Mouse (Mus musculus): ENCODE data around the gene Selp. TPM values are rescaled to one million over a fixed set of nuclear protein-coding genes. Genes with fewer than 3 reads are reported as not detected.

Selp gene
- polyA plus RNA-seq, 1 experiment from 2014 or later = 0.62 TPM

GRCm38 (mm10) chr1:164184871-164185223, 69.8 kb downstream of the Selp start:
- no peaks in the 10 kb centered on the region for H3K4me1 ChIP-seq (replicated peaks; ENCODE audit: control insufficient read depth, insufficient read depth)
- no peak overlapping the region for H3K4me2 ChIP-seq (replicated peaks; ENCODE audit: low read depth)
- DNase-seq (ENCODE audit: low spot score) (no peak), ATAC-seq (ENCODE audit: low FRiP score, low TSS enrichment) (no peak)
- H3K36me3 ChIP-seq (ENCODE audit: control insufficient read depth, insufficient read depth, low read length) = no peaks in the 10 kb centered on the region
- H3K27me3 ChIP-seq (ENCODE audit: control insufficient read depth, insufficient read depth, low read length) = no peaks in the 10 kb centered on the region
- no peak overlapping the region for H3K4me3 ChIP-seq (ENCODE audit: low read depth, low read length)
- no peak overlapping the region for H3K27ac ChIP-seq (replicated peaks)
- WGBS = 38% methylated on average over 8 of the region's 8 CpGs
- no peak for TF ChIP-seq CTCF (IDR thresholded peaks at IDR 0.05; ENCODE audit: low read depth)
- TF ChIP-seq EP300 (optimal IDR thresholded peaks at IDR 0.05) = no peak
- H3K9me3 ChIP-seq (ENCODE audit: control insufficient read depth, low read length) = no peaks in the 10 kb centered on the region
- H3K9ac ChIP-seq (ENCODE audit: low read length) = no peak overlapping the region

- WGBS = 38% methylated on average over 4 of the region's 4 CpGs
- no peak for DNase-seq (ENCODE audit: low spot score)
- Histone ChIP-seq H3K36me3 (ENCODE audit: control insufficient read depth, insufficient read depth, low read length) (no peaks in the 10 kb centered on the region), H3K4me3 (ENCODE audit: low read depth, low read length) (no peak overlapping the region), H3K27me3 (ENCODE audit: control insufficient read depth, insufficient read depth, low read length) (no peaks in the 10 kb centered on the region), H3K4me1 (replicated peaks; ENCODE audit: control insufficient read depth, insufficient read depth) (no peaks in the 10 kb centered on the region), H3K4me2 (replicated peaks; ENCODE audit: low read depth) (no peak overlapping the region), H3K27ac (replicated peaks) (no peak overlapping the region), H3K9me3 (ENCODE audit: control insufficient read depth, low read length) (no peaks in the 10 kb centered on the region), H3K9ac (ENCODE audit: low read length) (no peak overlapping the region)
- TF ChIP-seq EP300 (optimal IDR thresholded peaks at IDR 0.05) (no peak), CTCF (IDR thresholded peaks at IDR 0.05; ENCODE audit: low read depth) (no peak)
- ATAC-seq (ENCODE audit: low FRiP score, low TSS enrichment) = no peak
Measured at GRCm38 (mm10) chr1:164185316-164185715, 70.3 kb downstream of the Selp start.

GRCm38 (mm10) chr1:164187002-164187560, 72.0 kb downstream of the Selp start:
- no peak overlapping the region for H3K4me2 ChIP-seq (replicated peaks; ENCODE audit: low read depth)
- TF ChIP-seq EP300 (optimal IDR thresholded peaks at IDR 0.05) (no peak), CTCF (IDR thresholded peaks at IDR 0.05; ENCODE audit: low read depth) (no peak)
- H3K27me3 ChIP-seq (ENCODE audit: control insufficient read depth, insufficient read depth, low read length) = no peaks in the 10 kb centered on the region
- no peak for DNase-seq (ENCODE audit: low spot score)
- no peak overlapping the region for H3K9ac ChIP-seq (ENCODE audit: low read length)
- H3K36me3 ChIP-seq (ENCODE audit: control insufficient read depth, insufficient read depth, low read length) = no peaks in the 10 kb centered on the region
- no peak overlapping the region for H3K4me3 ChIP-seq (ENCODE audit: low read depth, low read length)
- 60% methylated on average over 1 of the region's 1 CpGs for WGBS
- no peaks in the 10 kb centered on the region for H3K4me1 ChIP-seq (replicated peaks; ENCODE audit: control insufficient read depth, insufficient read depth)
- H3K27ac ChIP-seq (replicated peaks) = no peak overlapping the region
- no peaks in the 10 kb centered on the region for H3K9me3 ChIP-seq (ENCODE audit: control insufficient read depth, low read length)
- ATAC-seq (ENCODE audit: low FRiP score, low TSS enrichment) = no peak

- Histone ChIP-seq H3K9ac (ENCODE audit: low read length) (no peak overlapping the region), H3K36me3 (ENCODE audit: control insufficient read depth, insufficient read depth, low read length) (no peaks in the 10 kb centered on the region), H3K4me2 (replicated peaks; ENCODE audit: low read depth) (no peak overlapping the region), H3K27ac (replicated peaks) (no peak overlapping the region), H3K9me3 (ENCODE audit: control insufficient read depth, low read length) (no peaks in the 10 kb centered on the region), H3K4me3 (ENCODE audit: low read depth, low read length) (no peak overlapping the region), H3K27me3 (ENCODE audit: control insufficient read depth, insufficient read depth, low read length) (no peaks in the 10 kb centered on the region), H3K4me1 (replicated peaks; ENCODE audit: control insufficient read depth, insufficient read depth) (no peaks in the 10 kb centered on the region)
- WGBS = 83% methylated on average over 4 of the region's 4 CpGs
- no peak for ATAC-seq (ENCODE audit: low FRiP score, low TSS enrichment)
- DNase-seq (ENCODE audit: low spot score) = no peak
- TF ChIP-seq CTCF (IDR thresholded peaks at IDR 0.05; ENCODE audit: low read depth) (no peak), EP300 (optimal IDR thresholded peaks at IDR 0.05) (no peak)
Measured at GRCm38 (mm10) chr1:164199551-164199950, 84.5 kb downstream of the Selp start.

Other genes with a start within 250 kb of the Selp start
- 10.6 and 12.0 TPM in 2 replicates for gene Scyl3, start 186.2 kb upstream of the Selp start, polyA plus RNA-seq (2015; fragmentation: Nextera tagmentation; extraction: Ambion mirVana)
- 2.9 and 3.4 TPM in 2 replicates for gene BC055324, start 120.5 kb upstream of the Selp start, polyA plus RNA-seq (2015; fragmentation: Nextera tagmentation; extraction: Ambion mirVana)
- gene Mettl18, start 120.4 kb upstream of the Selp start, polyA plus RNA-seq (2015; fragmentation: Nextera tagmentation; extraction: Ambion mirVana) = 6.7 and 6.9 TPM in 2 replicates
- 0.04 TPM in 2 replicates for gene Sele, start 67.0 kb upstream of the Selp start, polyA plus RNA-seq (2015; fragmentation: Nextera tagmentation; extraction: Ambion mirVana)
- 0.08 and 0.21 TPM in 2 replicates for gene Sell, start 53.3 kb upstream of the Selp start, polyA plus RNA-seq (2015; fragmentation: Nextera tagmentation; extraction: Ambion mirVana)
- gene F5, start 36.6 kb downstream of the Selp start, polyA plus RNA-seq (2015; fragmentation: Nextera tagmentation; extraction: Ambion mirVana) = 1.5 and 1.6 TPM in 2 replicates
- 14.8 and 15.3 TPM in 2 replicates for gene Slc19a2, start 133.8 kb downstream of the Selp start, polyA plus RNA-seq (2015; fragmentation: Nextera tagmentation; extraction: Ambion mirVana)
- gene Ccdc181, start 160.3 kb downstream of the Selp start, polyA plus RNA-seq (2015; fragmentation: Nextera tagmentation; extraction: Ambion mirVana) = 7.5 and 8.6 TPM in 2 replicates
- 14.9 and 17.8 TPM in 2 replicates for gene Nme7, start 188.9 kb downstream of the Selp start, polyA plus RNA-seq (2015; fragmentation: Nextera tagmentation; extraction: Ambion mirVana)
- gene Blzf1, start 192.2 kb downstream of the Selp start, polyA plus RNA-seq (2015; fragmentation: Nextera tagmentation; extraction: Ambion mirVana) = 48.7 and 50.5 TPM in 2 replicates

All from stomach, postnatal 0 days (tissue).